12 mouse cellular contexts compared by ENCODE assay signal in the genomic region with DNA sequence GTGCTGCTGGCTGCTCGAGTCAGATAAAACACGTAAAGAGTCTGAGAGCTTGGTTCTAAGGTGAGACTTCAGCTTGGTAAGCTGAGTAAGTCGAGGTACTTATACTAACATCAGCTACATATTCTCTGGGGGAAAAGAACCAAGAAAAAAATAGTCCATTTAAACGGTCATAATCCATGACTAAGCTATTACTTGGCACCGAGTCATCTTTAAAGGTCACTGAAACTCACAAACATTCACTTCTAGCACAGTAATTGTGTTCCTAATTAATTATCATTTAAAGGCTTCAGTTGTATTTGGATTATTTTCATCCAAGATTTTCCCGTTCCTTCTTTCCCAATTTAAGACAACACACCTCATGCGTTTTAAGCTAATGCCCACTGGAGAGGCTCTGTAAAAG. TPM values are rescaled to one million over a fixed set of nuclear protein-coding genes. Genes with fewer than 3 reads are reported as not detected.
"Had no signal": no experiment of that assay in that cellular context is flagged by ENCODE, and none has a peak within 500 bp of the region (broad histone marks: within the 10 kb centered on the region; RNA-seq: fewer than 3 reads in every experiment).

No protein-coding gene starts in this region.

- DNase-seq: kidney, postnatal 25 days; layer of hippocampus, adult 9-11 months; liver, postnatal 0 days; lung, embryonic 14.5 days; retina, postnatal 1 day; right cerebral cortex, postnatal 25 days; spleen, adult 18-20 months; thymus, postnatal 25 days had no signal

- ATAC-seq: liver, postnatal 0 days; lung, postnatal 0 days; midbrain, embryonic 15.5 days had no signal

RNA-seq across cellular contexts. Expression of a gene that starts 28.4 kb away (rescaled TPM):
- total RNA-seq: left cerebral cortex, postnatal 25 days; neutrophil, adult 5-6 weeks had no signal
- polyA plus RNA-seq: liver, postnatal 0 days had no signal
